Mouse (Mus musculus): ENCODE data around the gene Hexim1.
A peak's percentile ranks its signal among the peaks of the same experiment; 100 is the strongest.

Gene Hexim1

GRCm38 (mm10) chr11:103115163-103116007 is 646 bp upstream of the Hexim1 start:
- peak; percentile 90 to 96 for DNase-seq (ENCODE audit: inconsistent age in 2 of 2, low spot score in 1 of 2)

DNA sequence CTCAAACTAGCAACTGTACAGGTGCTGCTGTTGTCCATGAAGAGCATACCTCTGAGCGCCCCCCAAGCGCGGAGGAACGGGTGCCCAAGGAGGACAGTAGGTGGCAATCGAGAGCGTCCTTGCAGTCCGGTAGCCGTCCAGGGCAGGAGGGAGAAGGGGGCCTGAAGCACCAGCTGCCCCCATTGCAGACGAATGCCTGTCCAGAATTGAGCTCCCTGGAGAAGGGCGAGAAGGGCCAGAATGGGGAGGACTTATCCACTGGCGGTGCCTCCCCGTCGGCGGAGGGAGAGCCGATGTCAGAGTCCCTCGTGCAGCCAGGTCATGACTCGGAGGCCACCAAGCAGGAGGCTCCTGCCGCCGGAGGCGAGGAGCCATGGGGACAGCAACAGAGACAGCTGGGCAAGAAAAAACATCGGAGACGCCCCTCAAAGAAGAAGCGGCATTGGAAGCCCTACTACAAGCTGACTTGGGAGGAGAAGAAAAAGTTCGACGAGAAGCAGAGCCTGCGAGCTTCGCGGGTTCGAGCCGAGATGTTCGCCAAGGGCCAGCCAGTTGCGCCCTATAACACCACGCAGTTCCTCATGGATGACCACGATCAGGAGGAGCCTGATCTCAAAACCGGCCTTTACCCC is 1.0 kb downstream of the Hexim1 start:
- peak; percentile 86 to 95 for DNase-seq (ENCODE audit: inconsistent age in 2 of 2, low spot score in 1 of 2)

GRCm38 (mm10) chr11:103117591-103118009 is 1.6 kb downstream of the Hexim1 start:
- peak in 1 of 2 experiments; percentile 59 for DNase-seq (ENCODE audit: inconsistent age in 2 of 2, low spot score in 1 of 2)

DNA sequence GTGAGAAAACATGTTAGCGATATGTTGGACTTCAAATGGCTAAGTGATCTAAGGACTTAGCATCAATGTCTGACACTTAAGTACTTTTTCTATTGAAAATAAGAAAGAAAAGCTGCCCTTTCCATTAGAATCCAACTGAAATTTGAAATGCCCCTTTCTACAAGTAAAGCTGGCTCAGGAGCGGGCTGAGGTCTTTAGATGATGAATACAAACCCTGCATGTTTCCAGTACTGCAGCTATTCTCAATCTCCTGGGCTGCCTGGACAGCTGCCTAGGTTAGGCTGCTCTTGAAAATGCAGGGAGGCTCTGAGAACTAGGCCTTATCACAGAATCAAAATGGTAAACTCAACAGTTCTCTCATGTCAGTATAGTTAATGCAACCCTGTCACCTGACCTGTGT is 2.8 kb downstream of the Hexim1 start:
- DNase-seq (ENCODE audit: inconsistent age in 2 of 2, low spot score in 1 of 2), result peak in 1 of 2 experiments; percentile 54

DNA sequence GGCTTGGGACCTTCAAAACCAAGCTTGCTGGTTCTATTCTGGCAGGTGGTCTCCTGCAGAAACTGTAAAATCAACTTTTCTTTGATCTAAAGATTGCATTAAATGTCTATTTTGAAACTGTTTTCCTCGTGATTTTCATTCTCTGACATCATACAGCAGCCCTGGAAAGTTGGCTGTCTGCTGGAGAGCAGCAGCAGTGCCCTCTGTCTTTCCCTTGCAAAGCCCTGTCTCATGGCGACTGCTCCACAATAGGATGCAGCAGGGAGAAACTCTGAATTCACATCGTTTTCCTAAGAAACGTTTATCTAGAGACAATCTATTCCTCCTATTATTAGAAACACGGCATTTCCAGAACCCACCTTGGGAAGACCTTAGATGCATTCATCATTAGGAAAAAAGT is 3.6 kb downstream of the Hexim1 start:
- peak; percentile 24 to 70 for DNase-seq (ENCODE audit: inconsistent age in 2 of 2, low spot score in 1 of 2)

DNA sequence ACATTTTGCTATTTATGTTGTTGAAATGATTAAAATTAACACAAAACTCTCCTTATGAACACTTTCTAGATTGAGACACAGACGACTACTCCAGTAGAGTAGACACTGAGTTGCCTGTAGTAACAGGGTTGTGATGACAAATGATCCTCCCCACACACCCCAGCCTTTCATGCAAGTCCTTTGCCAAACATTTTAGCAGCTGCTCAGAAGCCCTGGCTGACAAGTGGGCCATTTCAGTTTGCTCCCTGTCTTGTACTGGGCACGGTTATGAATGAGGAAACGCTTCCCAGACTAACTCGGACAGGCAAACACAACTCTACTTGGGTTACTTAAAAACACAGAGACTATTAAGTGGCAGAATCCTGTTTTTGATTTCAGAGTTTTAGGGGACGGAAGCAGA is 4.3 kb downstream of the Hexim1 start:
- peak in 1 of 2 experiments; percentile 51 for DNase-seq (ENCODE audit: inconsistent age in 2 of 2, low spot score in 1 of 2)

- DNase-seq (ENCODE audit: inconsistent age in 2 of 2, low spot score in 1 of 2), result peak; percentile 82 to 94
Observed at GRCm38 (mm10) chr11:103131701-103132575, 15.9 kb downstream of the Hexim1 start, which contains the start of gene Hexim2. Gene Hexim2 (plus strand): TSS chr11:103132429.

DNA sequence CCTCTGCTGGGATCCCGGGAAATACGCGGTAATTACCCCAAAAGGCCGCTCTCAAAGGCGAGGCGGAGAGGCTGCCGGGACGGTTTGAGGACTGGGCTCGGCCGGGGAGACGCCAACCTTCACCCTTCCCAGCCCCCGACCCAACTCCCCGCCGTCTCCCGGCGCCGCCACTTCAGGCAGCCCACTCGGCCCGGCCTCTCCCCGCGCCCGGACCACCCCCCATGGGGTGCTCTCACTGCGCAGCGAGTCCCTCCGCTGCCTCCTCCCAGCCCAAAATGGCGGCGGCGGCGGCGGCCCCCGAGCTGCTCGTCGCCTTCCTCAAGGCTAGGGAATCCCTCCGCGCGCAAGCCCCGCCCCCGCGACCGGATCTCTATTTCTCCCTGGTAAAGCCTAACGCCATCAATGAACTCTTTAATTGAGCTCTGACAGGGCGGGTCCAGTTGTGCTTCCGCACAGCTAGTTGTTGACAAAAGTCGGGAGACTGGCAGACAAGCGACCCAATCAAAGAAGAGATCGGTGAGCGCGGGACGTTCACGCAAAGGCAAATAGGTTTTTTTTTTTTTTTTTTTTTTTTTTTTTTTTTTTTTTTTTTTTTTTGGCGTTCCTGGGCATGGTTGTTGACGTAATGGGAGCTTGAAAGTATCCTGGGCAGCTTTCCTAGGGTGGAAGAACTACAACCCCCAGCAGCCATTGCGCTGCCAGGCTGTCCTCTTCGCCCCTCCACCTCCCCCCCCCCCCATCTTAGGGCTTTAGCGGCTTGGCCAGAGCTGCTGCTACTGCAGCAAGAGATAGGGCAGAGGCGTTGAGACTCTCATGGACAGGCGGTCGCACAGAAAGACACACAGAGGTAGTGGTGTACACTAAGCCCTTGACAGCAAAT is 16.8 kb downstream of the Hexim1 start:
- DNase-seq (ENCODE audit: inconsistent age in 2 of 2, low spot score in 1 of 2), result peak; percentile 99 to 100

GRCm38 (mm10) chr11:103133456-103134185 is 17.6 kb downstream of the Hexim1 start:
- DNase-seq (ENCODE audit: inconsistent age in 2 of 2, low spot score in 1 of 2), result peak in 1 of 2 experiments; percentile 75

DNA sequence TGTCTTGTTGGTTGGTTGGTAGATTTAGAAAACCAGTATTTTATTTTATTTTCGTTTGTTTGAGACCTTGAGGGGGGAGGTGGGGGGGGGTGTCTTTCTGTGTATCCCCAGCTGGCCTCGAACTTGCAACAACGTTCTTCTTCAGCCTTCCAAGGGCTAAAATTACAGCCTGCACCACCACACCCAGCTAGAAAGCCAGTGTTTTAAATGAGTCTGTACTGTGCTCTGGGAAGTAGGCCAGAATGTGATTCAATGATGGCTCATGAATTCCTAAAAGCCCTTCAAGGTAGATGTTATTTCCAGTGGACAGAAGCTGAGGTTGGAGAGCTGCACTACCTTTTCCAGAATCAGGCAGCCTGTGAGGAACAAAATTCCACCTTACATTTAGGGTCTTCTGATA is 18.2 kb downstream of the Hexim1 start:
- DNase-seq (ENCODE audit: inconsistent age in 2 of 2, low spot score in 1 of 2), result peak; percentile 77 to 91

DNA sequence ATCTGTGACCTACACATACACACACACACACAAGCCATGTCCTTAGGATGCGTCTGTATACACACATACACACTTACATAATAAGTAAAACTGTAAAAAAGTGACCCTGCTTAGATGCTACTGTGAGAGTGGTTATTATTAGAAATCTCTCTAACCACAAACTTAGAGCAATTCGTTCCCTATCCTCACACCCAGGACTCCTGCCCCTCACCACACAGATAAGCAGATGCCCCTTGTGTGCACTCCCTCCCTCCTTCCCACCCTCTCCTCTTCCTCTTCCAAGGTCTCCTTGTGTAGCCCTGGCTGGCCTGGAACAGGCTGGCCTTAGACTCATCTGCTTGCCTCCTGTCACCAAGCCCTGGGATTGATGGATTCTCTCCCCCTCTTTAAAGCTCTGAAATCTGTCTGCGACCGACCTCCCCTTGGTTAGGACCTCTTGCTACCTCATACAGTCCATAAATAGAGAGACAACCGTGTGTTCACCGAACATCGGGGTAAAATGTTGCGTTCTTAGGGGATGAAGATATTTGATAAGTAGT is 20.1 kb downstream of the Hexim1 start:
- peak in 1 of 2 experiments; percentile 53 for DNase-seq (ENCODE audit: inconsistent age in 2 of 2, low spot score in 1 of 2)

- peak in 1 of 2 experiments; percentile 54 for DNase-seq (ENCODE audit: inconsistent age in 2 of 2, low spot score in 1 of 2)
Observed at GRCm38 (mm10) chr11:103139951-103140762, 24.1 kb downstream of the Hexim1 start.

GRCm38 (mm10) chr11:103140763-103141100 is 24.7 kb downstream of the Hexim1 start:
- DNase-seq (ENCODE audit: inconsistent age in 2 of 2, low spot score in 1 of 2), result peak in 1 of 2 experiments; percentile 53

DNA sequence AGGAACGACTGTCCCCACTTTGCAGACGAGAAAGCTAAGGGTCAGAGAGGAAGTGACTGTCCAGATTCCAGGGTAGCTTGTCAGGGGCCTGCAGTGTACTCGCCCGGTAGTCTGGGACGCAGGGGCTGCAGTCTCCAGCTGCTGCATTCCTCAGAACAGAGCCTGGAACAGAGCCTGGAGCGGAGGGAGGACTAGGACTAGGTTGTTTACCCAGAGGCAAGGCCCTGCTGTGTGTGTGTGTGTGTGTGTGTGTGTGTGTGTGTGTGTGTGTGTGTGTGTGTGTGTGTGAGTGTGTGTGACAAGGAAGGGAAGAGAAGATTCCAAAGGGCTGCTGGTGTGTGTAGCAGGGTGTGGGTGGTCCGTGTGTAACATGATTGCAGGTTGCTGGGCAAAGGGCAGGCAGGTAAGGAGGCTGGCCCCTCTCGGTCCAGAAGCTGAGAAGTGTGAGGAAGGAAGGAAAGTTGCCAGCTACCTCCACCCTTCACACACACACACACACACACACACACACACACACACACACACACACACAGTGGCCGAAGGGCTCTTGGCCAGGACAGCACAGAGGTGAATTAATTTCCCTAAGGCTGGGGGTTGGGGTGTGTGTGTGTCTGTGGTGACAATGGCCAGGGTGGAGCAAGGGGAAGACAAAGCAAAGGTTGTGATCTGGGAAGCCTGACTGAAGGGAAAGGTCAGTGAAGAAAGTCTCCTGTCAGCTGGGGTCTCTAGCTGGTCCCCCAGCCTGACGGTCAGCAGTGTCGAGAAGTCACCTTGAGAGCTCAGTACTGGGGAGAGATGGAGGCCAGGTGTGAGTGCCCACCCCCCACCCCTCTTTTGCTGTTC is 25.3 kb downstream of the Hexim1 start:
- DNase-seq (ENCODE audit: inconsistent age in 2 of 2, low spot score in 1 of 2), result peak; percentile 62 to 80

DNA sequence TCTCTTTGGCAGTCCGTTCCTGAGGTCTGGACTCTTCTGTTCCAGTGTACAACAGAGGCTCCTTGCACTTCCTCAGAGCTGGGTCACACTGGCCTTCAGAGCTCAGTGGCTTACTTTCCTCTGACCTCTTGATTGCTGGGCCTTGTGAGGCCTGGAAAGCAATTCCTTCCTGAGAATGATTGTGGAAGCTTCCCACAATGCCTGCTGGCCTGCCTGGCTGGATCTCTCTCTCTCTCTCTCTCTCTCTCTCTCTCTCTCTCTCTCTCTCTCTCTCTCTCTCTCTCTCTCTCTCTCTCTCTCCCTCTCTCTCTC is 25.9 kb downstream of the Hexim1 start:
- DNase-seq (ENCODE audit: inconsistent age in 2 of 2, low spot score in 1 of 2), result peak; percentile 56 to 79

GRCm38 (mm10) chr11:103142441-103143182 is 26.6 kb downstream of the Hexim1 start:
- DNase-seq (ENCODE audit: inconsistent age in 2 of 2, low spot score in 1 of 2), result peak; percentile 84 to 92

All from adrenal gland, adult (tissue).